Mouse (Mus musculus) liver, adult 2 months (tissue): ENCODE data around the gene Ugcg. TPM values are rescaled to one million over a fixed set of nuclear protein-coding genes. Genes with fewer than 3 reads are reported as not detected.

Experiments used
- DNase-seq: peaks from one replicate; pipeline ENCODE4 v3.0.0-alpha.2; 2011; ENCODE audit warnings: low read depth, low spot score; ENCODE audit errors: extremely low read depth
- H3K27ac ChIP-seq: fragments of 200-500 bp; replicated peaks from 2 replicates; pipeline ENCODE4 v1.5.1; 2012; ENCODE audit warnings: low read depth, mild to moderate bottlenecking, control low read depth, inconsistent platforms, low read length; ENCODE audit not compliant: insufficient read depth
- H3K27me3 ChIP-seq: fragments of 200-500 bp; 2 replicates; pipeline ENCODE4 v1.6.1; 2012; ENCODE audit warnings: mild to moderate bottlenecking, moderate library complexity, low read length, inconsistent platforms; ENCODE audit not compliant: control insufficient read depth, insufficient read depth
- H3K36me3 ChIP-seq: fragments of 200-500 bp; 2 replicates; pipeline ENCODE4 v1.6.1; 2012; ENCODE audit warnings: low read length, inconsistent platforms; ENCODE audit not compliant: control insufficient read depth, insufficient read depth
- H3K4me1 ChIP-seq: fragments of 200-500 bp; 2 replicates; pipeline ENCODE4 v1.6.1; 2011; ENCODE audit warnings: low read length; ENCODE audit not compliant: control insufficient read depth, insufficient read depth
- H3K4me3 ChIP-seq: fragments of 200-500 bp; 2 replicates; pipeline ENCODE4 v1.5.1; 2011; ENCODE audit warnings: low read depth, mild to moderate bottlenecking, control low read depth, low read length, moderate library complexity; ENCODE audit not compliant: insufficient read depth
- H3K79me2 ChIP-seq: fragments of 200-500 bp; 2 replicates; pipeline ENCODE4 v1.6.1; 2012; ENCODE audit warnings: inconsistent platforms, mild to moderate bottlenecking, low read length, moderate library complexity; ENCODE audit not compliant: control insufficient read depth, insufficient read depth
- H3K9ac ChIP-seq: fragments of 200-500 bp; 2 replicates; pipeline ENCODE4 v1.6.1; 2012; ENCODE audit warnings: low read depth, mild to moderate bottlenecking, control low read depth, inconsistent platforms, low read length
- CTCF ChIP-seq: fragments of 200-500 bp; IDR thresholded peaks from 2 replicates; pipeline ENCODE4 v1.5.1; 2011; ENCODE audit warnings: low read depth, low read length, control low read depth
- POLR2A ChIP-seq: fragments of 200-500 bp; IDR thresholded peaks from 2 replicates; pipeline ENCODE4 v1.6.1; 2011; ENCODE audit warnings: low read length, control low read depth; ENCODE audit not compliant: insufficient read depth; ENCODE audit errors: extremely low read depth
- WGBS: fragments of 180-500 bp; shearing (Covaris S2); methylation state at CpG from one replicate; pipeline ENCODE4 v1.1.7; 2018; 5-methylcytosine and 5-hydroxymethylcytosine counted together
- polyA plus RNA-seq: library from polyadenylated mRNA; depleted of rRNA; stranded (reverse); fragments of >200 nt; gene quantifications from 2 replicates; pipeline ENCODE4 v1.2.3, GENCODE M21; 2012
- total RNA-seq: library from RNA; depleted of rRNA; stranded (reverse); fragments of >200 nt; gene quantifications from 2 replicates; pipeline ENCODE4 v1.2.3, GENCODE M21; 2014

Gene Ugcg
- total and polyA plus RNA-seq, 2 experiments: 17.1 to 25.4 TPM

- no peaks in the 10 kb centered on the region for H3K36me3 ChIP-seq
- no peaks in the 10 kb centered on the region for H3K27me3 ChIP-seq
- 14% methylated on average over 7 of the region's 7 CpGs for WGBS
- peak overlapping the region; percentile 17; the same call in 1 of the 2 replicates for H3K4me3 ChIP-seq
- no peak for DNase-seq
- H3K9ac ChIP-seq: peak overlapping the region; percentile 33; the same call in 1 of the 2 replicates
- peak overlapping the region; percentile 39; the same call in 1 of the 2 replicates for H3K27ac ChIP-seq
- TF ChIP-seq POLR2A (no peak), CTCF (no peak)
- H3K79me2 ChIP-seq: peaks cover 24% of the 10 kb centered on the region; the same call in 1 of the 2 replicates
- H3K4me1 ChIP-seq: peaks cover 21% of the 10 kb centered on the region
These were observed 1.8 kb downstream of the Ugcg start for GRCm38 (mm10) chr4:59190650-59191424.

- peak; percentile 45 for DNase-seq
- Histone ChIP-seq H3K36me3 (no peaks in the 10 kb centered on the region), H3K27ac (peak overlapping the region; percentile 48), H3K9ac (no peak overlapping the region), H3K79me2 (peaks cover 38% of the 10 kb centered on the region), H3K4me1 (peaks cover 41% of the 10 kb centered on the region), H3K27me3 (no peaks in the 10 kb centered on the region), H3K4me3 (no peak overlapping the region)
- 70% methylated on average over 13 of the region's 13 CpGs for WGBS
- TF ChIP-seq POLR2A (no peak), CTCF (no peak)
These were observed 5.9 kb downstream of the Ugcg start for GRCm38 (mm10) chr4:59194731-59195496.

DNA sequence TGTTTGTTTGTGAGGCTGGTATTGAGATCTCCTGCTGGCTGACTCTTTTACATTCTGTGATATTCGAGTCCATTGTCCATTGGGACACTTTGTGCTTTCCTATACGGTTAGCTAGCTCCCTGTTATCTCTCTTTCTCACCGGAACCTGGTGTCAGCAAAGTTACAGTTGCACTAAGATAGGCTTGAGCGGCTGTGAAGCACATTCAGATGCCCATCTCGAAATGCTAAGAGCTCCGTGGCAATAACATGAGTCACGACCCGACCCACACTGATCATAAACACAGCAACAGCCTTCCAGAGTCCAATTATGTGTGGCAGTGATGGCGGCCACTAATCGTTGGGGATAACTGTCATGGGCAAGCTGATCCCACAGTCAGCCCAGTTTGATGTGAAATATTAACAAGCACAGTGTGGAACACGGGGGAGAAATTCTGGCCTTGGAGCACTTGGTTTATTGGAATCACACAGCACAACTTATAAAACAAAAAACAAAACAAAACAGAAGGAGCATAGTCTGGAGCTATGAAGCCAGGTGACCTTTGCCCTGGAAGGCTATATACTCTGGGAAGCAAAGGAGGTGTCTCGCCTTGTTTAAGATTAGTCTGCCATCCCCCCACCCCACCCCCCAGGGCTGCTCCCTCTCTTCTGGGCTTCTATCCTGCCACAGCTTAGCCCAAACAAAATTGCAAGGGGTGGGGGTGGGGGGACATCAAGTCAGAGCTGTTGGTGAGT is 7.5 kb downstream of the Ugcg start:
- no peaks in the 10 kb centered on the region for H3K27me3 ChIP-seq
- peak; percentile 44 for DNase-seq
- H3K27ac ChIP-seq: peak overlapping the region; percentile 70
- peaks cover 45% of the 10 kb centered on the region for H3K79me2 ChIP-seq
- H3K36me3 ChIP-seq: no peaks in the 10 kb centered on the region
- H3K9ac ChIP-seq: no peak overlapping the region
- peaks cover 42% of the 10 kb centered on the region for H3K4me1 ChIP-seq
- no peak for TF ChIP-seq POLR2A
- TF ChIP-seq CTCF: no peak
- H3K4me3 ChIP-seq: no peak overlapping the region
- WGBS: 12% methylated on average over 12 of the region's 12 CpGs

DNA sequence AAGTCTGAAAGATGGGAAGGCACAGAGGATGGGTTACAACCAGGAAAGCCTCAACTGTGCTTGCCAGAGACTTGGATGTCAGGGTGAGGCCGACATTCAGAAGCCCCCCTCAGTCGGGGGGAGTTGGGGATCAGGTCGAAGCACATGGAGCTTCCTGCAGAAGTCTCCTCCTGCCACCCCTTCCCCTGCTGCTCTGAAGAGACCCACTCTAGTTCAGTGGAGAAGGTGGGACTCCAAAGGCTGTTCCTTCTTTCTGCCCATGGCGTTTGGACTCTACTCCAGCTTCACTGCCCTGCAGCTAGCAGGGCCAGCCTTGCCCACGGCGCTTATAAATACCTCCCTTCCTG is 8.0 kb downstream of the Ugcg start:
- peaks cover 46% of the 10 kb centered on the region for H3K79me2 ChIP-seq
- no peak for DNase-seq
- H3K36me3 ChIP-seq: no peaks in the 10 kb centered on the region
- H3K4me1 ChIP-seq: peaks cover 42% of the 10 kb centered on the region
- no peak overlapping the region for H3K4me3 ChIP-seq
- WGBS: 43% methylated on average over 6 of the region's 6 CpGs
- H3K27ac ChIP-seq: peak overlapping the region; percentile 70
- no peak for TF ChIP-seq POLR2A
- no peak for TF ChIP-seq CTCF
- no peak overlapping the region for H3K9ac ChIP-seq
- no peaks in the 10 kb centered on the region for H3K27me3 ChIP-seq

GRCm38 (mm10) chr4:59197462-59197861 is 8.4 kb downstream of the Ugcg start:
- TF ChIP-seq POLR2A (no peak), CTCF (no peak)
- H3K79me2 ChIP-seq: peaks cover 49% of the 10 kb centered on the region
- peaks cover 42% of the 10 kb centered on the region for H3K4me1 ChIP-seq
- no peaks in the 10 kb centered on the region for H3K27me3 ChIP-seq
- no peaks in the 10 kb centered on the region for H3K36me3 ChIP-seq
- whole genome bisulfite sequencing: 88% methylated on average over 3 of the region's 3 CpGs
- no peak overlapping the region for H3K9ac ChIP-seq
- no peak overlapping the region for H3K4me3 ChIP-seq
- H3K27ac ChIP-seq: peak overlapping the region; percentile 70
- no peak for DNase-seq
